Comparison of ENCODE assay signal across 14 mouse cellular contexts in genomic region chr1:42472495-42473230, GRCm38 (mm10).
DNase-seq lines count a peak whose midpoint lies in the region; ATAC-seq and TF ChIP-seq lines count a peak whose summit lies in the region.
"Had no signal": no experiment of that assay in that cellular context is flagged by ENCODE, and none has a peak within 500 bp of the region (broad histone marks: within the 10 kb centered on the region; RNA-seq: fewer than 3 reads in every experiment).

No protein-coding gene starts in this region.

- H3K36me3 ChIP-seq in kidney, postnatal 0 days (ENCODE audit: insufficient read depth, low read length) = no peaks in the 10 kb centered on the region
- no peaks in the 10 kb centered on the region for H3K36me3 ChIP-seq in forebrain, embryonic 16.5 days (ENCODE audit: control insufficient read depth, insufficient read depth)
- no peaks in the 10 kb centered on the region for H3K36me3 ChIP-seq in limb, embryonic 12.5 days
- no peaks in the 10 kb centered on the region for H3K36me3 ChIP-seq in neural tube, embryonic 14.5 days (ENCODE audit: control insufficient read depth, insufficient read depth, low read length)
- no peaks in the 10 kb centered on the region for H3K36me3 ChIP-seq in heart, embryonic 12.5 days
- H3K36me3 ChIP-seq: embryonic facial prominence, embryonic 12.5 days had no signal

- H3K27ac ChIP-seq in kidney, postnatal 0 days = no peak overlapping the region
- H3K27ac ChIP-seq in forebrain, embryonic 16.5 days (ENCODE audit: low read length) = no peak overlapping the region
- H3K27ac ChIP-seq in limb, embryonic 12.5 days = no peak overlapping the region
- peak overlapping the region; percentile 57 for H3K27ac ChIP-seq in neural tube, embryonic 14.5 days (ENCODE audit: low read depth, low read length)
- no peak overlapping the region for H3K27ac ChIP-seq in heart, embryonic 12.5 days (ENCODE audit: poor library complexity, severe bottlenecking)
- H3K27ac ChIP-seq: embryonic facial prominence, embryonic 12.5 days had no signal

- H3K9me3 ChIP-seq in kidney, postnatal 0 days (replicated peaks; ENCODE audit: low read length) = no peaks in the 10 kb centered on the region
- no peaks in the 10 kb centered on the region for H3K9me3 ChIP-seq in forebrain, embryonic 16.5 days (ENCODE audit: control insufficient read depth, low read length)
- H3K9me3 ChIP-seq in limb, embryonic 12.5 days = no peaks in the 10 kb centered on the region
- no peaks in the 10 kb centered on the region for H3K9me3 ChIP-seq in neural tube, embryonic 14.5 days (ENCODE audit: control insufficient read depth, low read length)
- no peaks in the 10 kb centered on the region for H3K9me3 ChIP-seq in heart, embryonic 12.5 days (replicated peaks)
- H3K9me3 ChIP-seq: embryonic facial prominence, embryonic 12.5 days had no signal

- no peaks in the 10 kb centered on the region for H3K27me3 ChIP-seq in kidney, postnatal 0 days (ENCODE audit: insufficient read depth, low read length)
- no peaks in the 10 kb centered on the region; the same call in 1 of the 2 replicates for H3K27me3 ChIP-seq in forebrain, embryonic 16.5 days (replicated peaks; ENCODE audit: control insufficient read depth, insufficient read depth, low read length)
- H3K27me3 ChIP-seq in limb, embryonic 12.5 days = no peaks in the 10 kb centered on the region
- no peaks in the 10 kb centered on the region for H3K27me3 ChIP-seq in neural tube, embryonic 14.5 days (ENCODE audit: control insufficient read depth, insufficient read depth, low read length)
- no peaks in the 10 kb centered on the region for H3K27me3 ChIP-seq in heart, embryonic 12.5 days (replicated peaks)
- H3K27me3 ChIP-seq: embryonic facial prominence, embryonic 12.5 days had no signal

- no peak overlapping the region for H3K9ac ChIP-seq in kidney, postnatal 0 days (ENCODE audit: low read depth, low read length)
- H3K9ac ChIP-seq in forebrain, embryonic 16.5 days (replicated peaks; ENCODE audit: low read depth, low read length) = 0 out of 2 replicates have a peak overlapping the region, but pooled peaks have one; percentile 2
- no peak overlapping the region for H3K9ac ChIP-seq in limb, embryonic 12.5 days (replicated peaks)
- no peak overlapping the region for H3K9ac ChIP-seq in neural tube, embryonic 14.5 days (replicated peaks; ENCODE audit: low read depth, low read length)
- no peak overlapping the region for H3K9ac ChIP-seq in heart, embryonic 12.5 days
- H3K9ac ChIP-seq: embryonic facial prominence, embryonic 12.5 days had no signal

- no peak overlapping the region for H3K4me2 ChIP-seq in kidney, postnatal 0 days (ENCODE audit: low read length)
- H3K4me2 ChIP-seq in forebrain, embryonic 16.5 days (ENCODE audit: low read length) = peak overlapping the region; percentile 1
- peak overlapping the region; percentile 27; the same call in 1 of the 2 replicates for H3K4me2 ChIP-seq in limb, embryonic 12.5 days
- H3K4me2 ChIP-seq in neural tube, embryonic 14.5 days (ENCODE audit: low read depth, low read length) = peak overlapping the region; percentile 38
- no peak overlapping the region for H3K4me2 ChIP-seq in heart, embryonic 12.5 days
- H3K4me2 ChIP-seq: embryonic facial prominence, embryonic 12.5 days; liver, embryonic 11.5 days had no signal

- H3K4me3 ChIP-seq in kidney, postnatal 0 days (replicated peaks; ENCODE audit: low read depth, low read length) = no peak overlapping the region
- no peak overlapping the region for H3K4me3 ChIP-seq in forebrain, embryonic 16.5 days (replicated peaks; ENCODE audit: low read length)
- no peak overlapping the region for H3K4me3 ChIP-seq in limb, embryonic 12.5 days (replicated peaks)
- no peak overlapping the region for H3K4me3 ChIP-seq in neural tube, embryonic 14.5 days (ENCODE audit: low read depth, low read length)
- no peak overlapping the region for H3K4me3 ChIP-seq in heart, embryonic 12.5 days
- H3K4me3 ChIP-seq: embryonic facial prominence, embryonic 12.5 days had no signal

- WGBS in kidney, postnatal 0 days = 18% methylated on average over 13 of the region's 13 CpGs
- WGBS in forebrain, embryonic 16.5 days = 37% methylated on average over 13 of the region's 13 CpGs
- WGBS in limb, embryonic 12.5 days = 27% methylated on average over 13 of the region's 13 CpGs
- WGBS in neural tube, embryonic 14.5 days = 10% methylated on average over 13 of the region's 13 CpGs
- 68% methylated on average over 13 of the region's 13 CpGs for WGBS in heart, embryonic 12.5 days

- no peak for ATAC-seq in kidney, postnatal 0 days (replicated peaks; ENCODE audit: low FRiP score, low read depth)
- ATAC-seq in forebrain, embryonic 16.5 days = peak; percentile 15; the same call in 1 of the 2 replicates
- ATAC-seq in limb, embryonic 12.5 days (ENCODE audit: insufficient number of reproducible peaks, insufficient read depth, low FRiP score, low TSS enrichment, low read depth) = no peak
- peak; percentile 90 for ATAC-seq in neural tube, embryonic 14.5 days (ENCODE audit: low read depth)
- no peak for ATAC-seq in heart, embryonic 12.5 days (ENCODE audit: insufficient number of reproducible peaks, low FRiP score)
- ATAC-seq: CD4-positive, CD25-positive, alpha-beta regulatory T cell, adult 4 months; Patski had no signal

- peak; percentile 43 for DNase-seq in kidney, postnatal 0 days (ENCODE audit: low spot score)
- no peak for DNase-seq in kidney, postnatal 10 days
- no peak for DNase-seq in cerebellum, postnatal 14 days
- DNase-seq: adrenal gland, postnatal 10 days; layer of hippocampus, postnatal 36 days; thymus, postnatal 14 days had no signal

- TF ChIP-seq CTCF in kidney, postnatal 0 days (IDR thresholded peaks at IDR 0.05; ENCODE audit: low read depth) = no peak

- 0 out of 2 replicates have a peak, but pooled peaks cover 3% of the 10 kb centered on the region for H3K4me1 ChIP-seq in kidney, postnatal 0 days (replicated peaks; ENCODE audit: insufficient read depth, low read length)
- peaks cover 18% of the 10 kb centered on the region for H3K4me1 ChIP-seq in forebrain, embryonic 16.5 days (replicated peaks; ENCODE audit: control insufficient read depth, insufficient read depth, low read length)
- peaks cover 8% of the 10 kb centered on the region for H3K4me1 ChIP-seq in limb, embryonic 12.5 days (replicated peaks)
- peaks cover 14% of the 10 kb centered on the region; the same call in 1 of the 2 replicates for H3K4me1 ChIP-seq in neural tube, embryonic 14.5 days (ENCODE audit: control insufficient read depth, insufficient read depth, low read length)
- no peaks in the 10 kb centered on the region for H3K4me1 ChIP-seq in heart, embryonic 12.5 days (replicated peaks)
- H3K4me1 ChIP-seq: embryonic facial prominence, embryonic 12.5 days had no signal

Comparison
In these comparisons a context has a peak if more than half of its experiments do, and no peak if none do; other contexts are left out.
1. ATAC-seq: peak in forebrain, embryonic 16.5 days (single experiment) and neural tube, embryonic 14.5 days (single experiment); none in kidney, postnatal 0 days (single experiment), limb, embryonic 12.5 days (single experiment) and heart, embryonic 12.5 days (single experiment).
2. H3K4me2 ChIP-seq: peak in forebrain, embryonic 16.5 days (single experiment), limb, embryonic 12.5 days (single experiment) and neural tube, embryonic 14.5 days (single experiment); none in kidney, postnatal 0 days (single experiment) and heart, embryonic 12.5 days (single experiment).